Mouse (Mus musculus) liver, embryonic 15.5 days (tissue): Measurements from ENCODE around the gene Defb23. TPM values are rescaled to one million over a fixed set of nuclear protein-coding genes. Genes with fewer than 3 reads are reported as not detected.
"Not testable (repeated sequence)": the region's sequence is repeated elsewhere in the genome, so short reads cannot be mapped to it uniquely, and the experiment has no call there.

ENCODE experiments used
- ATAC-seq: fragments of 200-750 bp; cut with Nextera tagmentation; 2 replicates; pipeline ENCODE4 v1.8.0; 2017; ENCODE audit warnings: moderate number of reproducible peaks, mild to moderate bottlenecking, moderate library complexity; ENCODE audit not compliant: insufficient read depth
- H3K27ac ChIP-seq: fragments of 300-500 bp; sonication (generic); replicated peaks from 2 replicates; pipeline ENCODE4 v1.5.1; 2015; ENCODE audit warnings: mild to moderate bottlenecking, inconsistent platforms
- H3K27me3 ChIP-seq: fragments of 300-500 bp; sonication (generic); 2 replicates; pipeline ENCODE4 v1.6.1; 2015; ENCODE audit warnings: mild to moderate bottlenecking, inconsistent platforms
- H3K36me3 ChIP-seq: fragments of 300-500 bp; sonication (generic); replicated peaks from 2 replicates; pipeline ENCODE4 v1.6.1; 2015; ENCODE audit warnings: moderate library complexity, mild to moderate bottlenecking, inconsistent platforms
- H3K4me1 ChIP-seq: fragments of 300-500 bp; sonication (generic); replicated peaks from 2 replicates; pipeline ENCODE4 v1.6.1; 2015; ENCODE audit warnings: inconsistent platforms
- H3K4me2 ChIP-seq: fragments of 300-500 bp; sonication (generic); 2 replicates; pipeline ENCODE4 v1.6.1; 2015; ENCODE audit warnings: moderate library complexity, mild to moderate bottlenecking, inconsistent platforms
- H3K4me3 ChIP-seq: fragments of 300-500 bp; sonication (generic); replicated peaks from 2 replicates; pipeline ENCODE4 v1.5.1; 2015; ENCODE audit warnings: mild to moderate bottlenecking, inconsistent platforms
- H3K9ac ChIP-seq: fragments of 300-500 bp; sonication (generic); 2 replicates; pipeline ENCODE4 v1.6.1; 2015; ENCODE audit warnings: moderate library complexity, mild to moderate bottlenecking, inconsistent platforms
- H3K9me3 ChIP-seq: fragments of 300-500 bp; sonication (generic); replicated peaks from 2 replicates; pipeline ENCODE4 v1.6.1; 2016; ENCODE audit warnings: inconsistent platforms
- WGBS: fragments of 180-500 bp; shearing (Covaris S2); methylation state at CpG from one replicate; pipeline ENCODE4 v1.1.7; 2015; ENCODE audit warnings: mixed read lengths; ENCODE audit not compliant: insufficient replicate concordance; 5-methylcytosine and 5-hydroxymethylcytosine counted together
- polyA plus RNA-seq: library from polyadenylated mRNA; unstranded; fragments of >200 nt; fragmentation: Nextera tagmentation; extraction: Ambion mirVana; gene quantifications from 2 replicates; pipeline ENCODE4 v1.2.1, GENCODE M21; 2015

Defb23 gene
- polyA plus RNA-seq, 1 experiment from 2014 or later = not detected

DNA sequence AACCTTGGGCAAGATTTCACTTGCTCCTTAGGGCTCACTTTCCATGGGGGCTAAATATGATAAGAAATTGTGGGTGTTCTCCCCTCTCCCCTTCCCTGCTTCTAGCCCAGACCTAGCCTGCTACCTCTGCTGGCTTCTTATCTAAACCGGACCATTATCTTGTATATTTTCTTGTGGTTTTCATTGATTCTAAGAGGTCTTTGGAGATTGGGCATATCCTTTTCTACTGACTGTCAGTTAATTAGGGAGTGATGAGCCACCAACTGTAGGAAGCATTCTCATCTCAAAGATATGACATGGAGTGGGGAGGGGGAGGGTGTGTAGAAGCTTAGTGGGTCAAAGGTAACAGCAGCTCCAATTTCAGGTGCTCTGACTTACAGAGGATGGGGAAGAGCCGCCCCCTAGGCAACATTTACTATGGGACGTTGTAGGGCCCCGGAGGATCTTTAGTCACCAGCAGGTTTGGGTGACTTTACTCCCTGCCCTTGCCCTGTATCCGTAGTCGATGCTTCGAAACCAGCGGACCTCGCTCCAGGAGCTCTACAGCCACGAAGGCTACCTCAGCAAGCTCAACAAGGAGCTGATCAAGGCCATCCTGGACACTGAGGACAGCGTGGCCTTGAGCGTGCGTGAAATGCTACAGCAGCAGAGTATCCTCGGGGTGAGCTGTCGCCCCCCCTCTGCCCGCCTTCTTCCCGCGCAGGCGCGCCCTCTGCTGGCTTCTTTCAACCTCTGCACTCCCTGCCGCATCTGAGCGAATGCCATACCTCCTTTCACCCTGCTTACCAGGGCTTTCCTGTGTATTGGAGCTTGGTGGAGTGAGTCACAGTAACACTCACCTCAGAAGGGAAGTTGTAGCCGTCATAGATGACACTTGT, 27.2 kb downstream of the Defb23 start:
- Histone ChIP-seq H3K4me2 (peak overlapping the region; percentile 77), H3K27ac (no peak overlapping the region)
- WGBS = 2% methylated on average over 23 of the region's 23 CpGs

DNA sequence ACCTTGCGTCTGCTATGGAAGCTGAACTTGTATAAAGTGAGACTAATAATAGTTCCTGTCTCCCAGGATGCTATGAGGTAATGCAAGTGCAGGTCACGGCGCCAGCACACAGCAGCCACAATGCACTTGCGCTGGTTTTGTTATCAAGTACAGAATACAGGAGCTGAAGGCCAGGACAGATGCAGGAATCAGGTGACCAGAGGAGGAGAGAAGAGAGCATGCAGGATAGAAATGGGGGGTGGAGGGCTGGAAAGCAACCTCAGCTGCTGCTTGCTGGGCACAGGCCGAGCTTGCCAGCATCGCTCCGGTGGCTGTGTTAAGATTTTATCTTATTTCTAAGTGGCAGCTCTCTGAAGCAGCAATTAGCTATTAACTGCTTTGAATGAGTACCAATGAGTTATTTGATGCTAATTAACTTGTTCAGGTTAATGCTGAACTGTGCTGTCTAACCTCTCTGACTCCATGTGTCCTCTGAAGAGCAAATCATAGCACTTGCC, 28.0 kb downstream of the Defb23 start:
- Histone ChIP-seq H3K27ac (no peak overlapping the region), H3K4me2 (no peak overlapping the region), H3K4me3 (no peak overlapping the region), H3K9me3 (no peaks in the 10 kb centered on the region), H3K4me1 (peaks cover 9% of the 10 kb centered on the region), H3K27me3 (no peaks in the 10 kb centered on the region), H3K9ac (no peak overlapping the region), H3K36me3 (no peaks in the 10 kb centered on the region)
- 49% methylated on average over 7 of the region's 7 CpGs for WGBS
- no peak for ATAC-seq

More for the DNA sequence above, 27.2 kb downstream of the Defb23 start:
- Histone ChIP-seq H3K4me3 (peak overlapping the region; percentile 46), H3K9ac (0 out of 2 replicates have a peak overlapping the region, but pooled peaks have one; percentile 32), H3K36me3 (no peaks in the 10 kb centered on the region), H3K4me1 (peaks cover 9% of the 10 kb centered on the region), H3K9me3 (no peaks in the 10 kb centered on the region), H3K27me3 (no peaks in the 10 kb centered on the region)
- peak; percentile 60; the same call in 1 of the 2 replicates for ATAC-seq

DNA sequence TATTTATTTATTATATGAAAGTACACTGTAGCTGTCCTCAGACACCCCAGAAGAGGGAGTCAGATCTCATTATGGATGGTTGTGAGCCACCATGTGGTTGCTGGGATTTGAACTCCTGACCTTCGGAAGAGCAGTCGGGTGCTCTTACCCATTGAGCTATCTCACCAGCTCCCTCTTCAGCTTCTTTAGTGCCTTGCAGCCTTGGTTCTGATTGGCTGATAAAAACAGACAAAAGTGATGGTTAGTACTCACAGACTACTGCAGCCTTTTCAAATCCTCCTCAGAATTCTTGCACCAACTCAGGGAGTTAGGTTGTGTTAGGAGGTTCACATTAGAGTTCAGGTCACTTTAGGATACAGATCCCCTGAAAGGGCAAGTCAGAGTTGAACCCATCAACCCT, 35.9 kb downstream of the Defb23 start:
- H3K4me1 ChIP-seq, ATAC-seq, H3K9ac ChIP-seq, H3K27me3 ChIP-seq, H3K4me2 ChIP-seq, H3K27ac ChIP-seq, H3K36me3 ChIP-seq, H3K4me3 ChIP-seq, H3K9me3 ChIP-seq: not testable (repeated sequence)
- WGBS = 72% methylated on average over 2 of the region's 2 CpGs

DNA sequence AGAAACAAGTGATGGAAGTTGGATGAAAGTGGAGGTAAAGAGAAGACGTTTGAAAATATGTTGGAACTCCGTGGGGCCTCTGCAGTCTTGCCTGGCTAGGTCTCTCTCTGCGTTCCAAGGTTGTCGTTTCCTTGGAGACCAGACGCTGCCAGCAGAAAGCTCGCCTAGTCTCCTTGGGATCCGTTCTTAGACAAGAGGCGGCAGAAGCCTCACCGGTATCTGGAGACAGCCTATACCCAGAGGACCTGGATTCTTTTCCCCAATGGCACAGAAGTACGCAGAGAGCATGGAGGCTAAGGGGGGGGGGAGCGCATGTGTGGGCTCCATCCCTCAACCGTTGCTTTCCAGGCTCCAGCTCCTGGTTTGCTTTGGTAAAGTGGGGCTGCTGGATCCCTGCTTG, 36.9 kb downstream of the Defb23 start:
- no peak for ATAC-seq
- Histone ChIP-seq H3K27ac (no peak overlapping the region), H3K9ac (no peak overlapping the region), H3K4me2 (no peak overlapping the region), H3K9me3 (no peaks in the 10 kb centered on the region), H3K4me1 (no peaks in the 10 kb centered on the region), H3K36me3 (no peaks in the 10 kb centered on the region), H3K27me3 (no peaks in the 10 kb centered on the region), H3K4me3 (no peak overlapping the region)
- 31% methylated on average over 12 of the region's 12 CpGs for WGBS

DNA sequence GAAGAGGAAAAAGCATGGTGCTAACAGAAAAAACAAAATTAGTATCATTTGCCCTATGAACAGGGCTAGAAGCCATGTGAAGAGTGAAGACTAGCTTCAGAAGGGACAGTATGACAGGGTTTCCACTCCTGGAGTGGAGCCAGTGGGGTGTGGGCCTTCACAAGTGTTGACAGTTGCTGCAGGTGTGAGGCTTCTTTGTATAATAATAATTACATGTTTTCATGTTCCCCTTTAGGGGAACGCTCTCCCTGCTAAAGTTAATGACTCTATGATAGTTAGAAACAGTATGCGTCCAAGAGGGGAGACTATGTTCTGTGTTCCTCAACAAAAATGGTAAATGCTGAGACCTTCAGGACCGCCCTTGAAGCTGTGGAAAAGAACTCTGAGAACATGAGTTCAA, 48.6 kb downstream of the Defb23 start:
- peak overlapping the region; percentile 94 for H3K4me2 ChIP-seq
- peaks cover 42% of the 10 kb centered on the region for H3K4me1 ChIP-seq
- H3K36me3 ChIP-seq = no peaks in the 10 kb centered on the region
- WGBS = 88% methylated on average over 3 of the region's 3 CpGs
- H3K27ac ChIP-seq = no peak overlapping the region
- no peak for ATAC-seq
- H3K9me3 ChIP-seq = 0 out of 2 replicates have a peak, but pooled peaks cover 3% of the 10 kb centered on the region
- H3K9ac ChIP-seq = no peak overlapping the region
- H3K27me3 ChIP-seq = no peaks in the 10 kb centered on the region
- H3K4me3 ChIP-seq = no peak overlapping the region

DNA sequence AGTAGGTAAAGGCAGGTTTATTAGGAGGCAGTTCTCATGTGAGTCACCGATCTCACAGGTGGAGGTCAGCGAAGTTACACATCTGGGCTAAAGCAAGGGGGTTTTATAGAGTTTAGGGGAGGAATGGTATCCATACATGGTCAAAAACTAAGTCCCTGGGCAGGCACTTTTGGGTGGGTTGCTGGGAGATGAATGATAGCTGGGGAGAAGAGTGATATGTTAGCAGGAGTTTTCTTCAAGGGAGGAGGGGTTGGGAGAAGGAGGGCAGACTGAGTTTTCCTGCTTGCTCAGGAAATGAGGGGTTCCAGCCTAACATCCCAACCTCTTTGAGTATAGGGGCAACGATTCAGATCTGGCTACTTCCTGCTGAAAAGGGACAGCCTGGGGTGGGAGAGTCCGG, 49.1 kb downstream of the Defb23 start, which contains the start of gene 6820408C15Rik:
6820408C15Rik (plus strand) TSS at position 301 of the 400 bp plus-strand sequence.
- H3K27ac ChIP-seq = peak within 1 kb of the TSS; percentile 90

DNA sequence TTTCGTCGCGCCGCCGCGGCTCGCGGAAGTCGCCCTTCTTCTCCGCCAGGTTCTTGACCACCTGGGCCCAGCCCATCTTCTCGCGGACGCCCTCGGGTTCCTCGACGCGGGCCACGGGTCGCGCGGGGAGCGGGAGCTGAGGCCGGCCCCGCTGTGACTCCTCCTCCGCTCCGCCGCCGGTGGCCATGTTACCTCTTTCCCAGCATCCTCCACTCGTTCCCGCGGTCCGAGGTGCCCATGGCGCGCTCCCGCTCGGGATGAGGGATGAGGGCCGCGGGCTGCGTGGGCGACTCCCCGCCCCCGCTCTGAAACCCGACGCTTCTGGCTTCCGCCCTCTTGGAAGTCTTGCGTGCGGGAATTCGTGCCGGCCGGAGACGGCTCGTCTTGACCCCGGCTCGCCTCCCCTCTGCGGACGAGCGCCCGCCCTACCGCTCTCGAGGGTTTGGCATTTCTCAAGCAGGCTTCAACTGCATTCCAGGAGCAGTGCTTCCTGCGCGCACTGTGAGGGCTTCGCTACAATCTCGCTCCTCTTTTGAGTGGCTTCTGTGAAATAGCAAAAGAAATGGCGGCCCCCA, 49.7 kb downstream of the Defb23 start, which contains the start of gene Zcchc3:
Zcchc3 (minus strand) TSS at position 437 of the 575 bp plus-strand sequence.
- Histone ChIP-seq H3K4me3 (peak within 1 kb of the TSS; percentile 76), H3K27ac (peak within 1 kb of the TSS; percentile 90), H3K36me3 (no peaks in the 10 kb centered on the region), H3K4me2 (peak within 1 kb of the TSS; percentile 94), H3K27me3 (no peaks in the 10 kb centered on the region), H3K9me3 (0 out of 2 replicates have a peak, but pooled peaks cover 3% of the 10 kb centered on the region), H3K9ac (peak within 1 kb of the TSS; percentile 79), H3K4me1 (peaks cover 50% of the 10 kb centered on the region)
- under 1% methylated on average over 65 of the region's 65 CpGs for WGBS
- peak; percentile 76 for ATAC-seq

More for the DNA sequence above, 49.1 kb downstream of the Defb23 start, which contains the start of gene 6820408C15Rik:
- H3K27me3 ChIP-seq = no peaks in the 10 kb centered on the region
- 32% methylated on average over 4 of the region's 4 CpGs for WGBS
- peak within 1 kb of the TSS; percentile 79 for H3K9ac ChIP-seq
- no peak for ATAC-seq
- peak within 1 kb of the TSS; percentile 94 for H3K4me2 ChIP-seq
- peaks cover 47% of the 10 kb centered on the region for H3K4me1 ChIP-seq
- H3K9me3 ChIP-seq = 0 out of 2 replicates have a peak, but pooled peaks cover 3% of the 10 kb centered on the region
- no peaks in the 10 kb centered on the region for H3K36me3 ChIP-seq
- peak within 1 kb of the TSS; percentile 76 for H3K4me3 ChIP-seq

DNA sequence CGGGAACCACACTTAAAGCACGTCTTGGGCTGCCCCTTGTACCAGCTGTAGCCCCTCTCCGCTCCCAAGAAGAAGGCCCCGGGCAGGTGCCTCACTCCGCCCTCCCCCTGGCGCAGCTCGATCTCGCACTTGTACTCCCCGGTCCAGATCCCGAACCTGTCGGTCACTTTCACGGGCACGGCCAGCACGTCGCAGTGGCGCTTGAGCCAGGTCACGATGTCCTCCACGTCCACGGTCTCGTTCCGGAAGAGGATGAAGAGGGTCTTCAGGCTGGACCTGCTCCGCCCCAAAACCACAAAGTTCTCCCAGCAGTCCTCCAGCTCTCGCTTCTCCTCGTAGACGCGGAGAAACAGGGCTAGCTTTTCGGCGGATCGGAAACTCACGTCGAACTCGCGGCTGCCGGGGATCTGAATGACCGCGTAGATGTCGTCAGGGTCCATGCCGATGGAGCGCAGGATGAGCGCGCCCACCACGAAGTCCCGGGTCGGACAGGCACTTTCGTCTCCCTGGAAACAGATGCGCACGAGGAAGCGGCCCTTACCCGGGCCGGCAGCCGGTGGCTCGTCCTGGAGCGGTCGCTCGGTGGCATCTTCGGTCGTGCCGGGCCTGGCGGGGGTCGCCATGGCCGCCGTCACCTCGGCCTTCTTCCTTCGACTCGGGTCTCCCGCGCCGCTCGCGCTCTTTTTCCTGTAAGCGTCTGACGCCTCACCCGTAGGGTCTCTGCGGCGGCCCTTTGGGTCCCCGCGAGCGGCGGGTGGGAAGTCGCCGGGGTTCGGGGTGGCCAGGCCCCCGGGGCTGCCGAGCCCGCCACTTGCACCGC, 50.4 kb downstream of the Defb23 start:
- no peaks in the 10 kb centered on the region for H3K36me3 ChIP-seq
- peak overlapping the region; percentile 76 for H3K4me3 ChIP-seq
- H3K9me3 ChIP-seq = 0 out of 2 replicates have a peak, but pooled peaks cover 3% of the 10 kb centered on the region
- H3K9ac ChIP-seq = peak overlapping the region; percentile 79
- under 1% methylated on average over 86 of the region's 86 CpGs for WGBS
- ATAC-seq = peak; percentile 32
- H3K4me1 ChIP-seq = peaks cover 53% of the 10 kb centered on the region
- no peaks in the 10 kb centered on the region for H3K27me3 ChIP-seq
- peak overlapping the region; percentile 94 for H3K4me2 ChIP-seq
- H3K27ac ChIP-seq = peak overlapping the region; percentile 90

DNA sequence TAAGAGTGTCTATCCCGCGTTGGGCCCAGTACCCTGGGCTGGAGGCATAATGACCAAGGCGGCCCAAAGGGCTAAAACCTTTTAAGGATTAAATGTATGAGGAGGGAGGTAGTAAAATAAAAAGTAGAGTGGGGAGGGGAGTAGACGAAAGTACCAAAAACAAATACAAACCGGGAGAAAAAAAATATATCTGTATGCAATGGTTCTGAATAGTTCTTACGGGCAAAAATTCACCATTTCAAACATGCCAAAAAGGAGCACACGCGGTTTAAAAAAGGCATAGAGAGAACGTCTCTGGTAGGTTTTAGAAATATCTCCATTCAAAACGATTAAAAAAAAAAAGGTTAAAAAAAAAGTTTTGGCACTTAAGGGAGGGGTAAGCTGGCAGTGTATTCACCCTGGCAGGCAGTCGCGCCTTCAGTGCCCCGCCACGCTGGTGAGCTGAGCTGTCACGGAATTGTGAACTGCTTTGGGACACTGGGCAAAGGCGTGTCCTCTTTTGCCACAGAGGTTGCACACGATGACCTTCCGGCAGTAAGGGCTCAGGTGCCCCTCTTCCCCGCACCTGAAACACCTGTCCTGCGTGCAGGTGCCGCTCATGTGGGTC, 51.2 kb downstream of the Defb23 start:
- H3K4me1 ChIP-seq = peaks cover 53% of the 10 kb centered on the region
- peak; percentile 14; the same call in 1 of the 2 replicates for ATAC-seq

DNA sequence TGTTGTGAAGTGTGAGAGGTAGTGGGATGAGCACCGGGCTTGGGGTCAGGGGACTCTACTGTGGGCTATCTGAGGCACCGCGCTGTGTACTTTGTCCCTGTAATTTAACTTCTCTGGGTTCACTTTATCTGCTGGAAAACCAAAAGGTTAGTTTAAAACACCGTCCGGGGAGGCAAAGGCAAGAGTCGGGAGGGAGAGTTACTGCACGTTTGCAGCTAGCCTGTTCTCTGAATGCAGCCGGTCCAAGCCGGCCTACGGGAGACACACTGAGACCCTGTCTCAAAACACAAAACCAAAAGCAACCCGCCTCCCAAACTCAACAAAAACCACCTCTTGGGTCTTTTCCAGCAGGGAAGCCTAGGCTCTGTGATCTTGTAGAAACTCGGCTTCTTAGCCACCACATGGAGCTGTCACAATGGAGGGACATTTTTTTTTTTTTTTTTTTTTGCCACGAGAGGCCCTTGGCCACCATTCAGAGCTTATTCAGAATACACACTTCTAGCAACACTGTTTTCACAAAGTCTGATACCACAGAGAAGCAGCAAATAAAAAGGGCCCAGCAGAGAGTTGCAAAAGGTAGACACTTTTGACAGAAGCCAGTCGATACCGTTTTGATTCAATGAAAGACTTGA, 51.8 kb downstream of the Defb23 start:
- ATAC-seq = no peak
- Histone ChIP-seq H3K4me3 (peak overlapping the region; percentile 76), H3K27ac (peak overlapping the region; percentile 25), H3K9ac (peak overlapping the region; percentile 79), H3K9me3 (0 out of 2 replicates have a peak, but pooled peaks cover 3% of the 10 kb centered on the region), H3K4me2 (peak overlapping the region; percentile 94), H3K36me3 (no peaks in the 10 kb centered on the region), H3K27me3 (no peaks in the 10 kb centered on the region), H3K4me1 (peaks cover 53% of the 10 kb centered on the region)
- 21% methylated on average over 15 of the region's 15 CpGs for WGBS

More for the DNA sequence above, 51.2 kb downstream of the Defb23 start:
- 0 out of 2 replicates have a peak, but pooled peaks cover 3% of the 10 kb centered on the region for H3K9me3 ChIP-seq
- H3K36me3 ChIP-seq = no peaks in the 10 kb centered on the region
- H3K4me3 ChIP-seq = peak overlapping the region; percentile 76
- peak overlapping the region; percentile 79 for H3K9ac ChIP-seq
- WGBS = 5% methylated on average over 21 of the region's 21 CpGs
- H3K27me3 ChIP-seq = no peaks in the 10 kb centered on the region
- H3K27ac ChIP-seq = peak overlapping the region; percentile 90
- H3K4me2 ChIP-seq = peak overlapping the region; percentile 94
